Mouse (Mus musculus): ENCODE measurements around the gene Smg9. TPM values are rescaled to one million over a fixed set of nuclear protein-coding genes. Genes with fewer than 3 reads are reported as not detected.

The Smg9 gene
- polyA plus RNA-seq, 1 experiment: not detected

DNA sequence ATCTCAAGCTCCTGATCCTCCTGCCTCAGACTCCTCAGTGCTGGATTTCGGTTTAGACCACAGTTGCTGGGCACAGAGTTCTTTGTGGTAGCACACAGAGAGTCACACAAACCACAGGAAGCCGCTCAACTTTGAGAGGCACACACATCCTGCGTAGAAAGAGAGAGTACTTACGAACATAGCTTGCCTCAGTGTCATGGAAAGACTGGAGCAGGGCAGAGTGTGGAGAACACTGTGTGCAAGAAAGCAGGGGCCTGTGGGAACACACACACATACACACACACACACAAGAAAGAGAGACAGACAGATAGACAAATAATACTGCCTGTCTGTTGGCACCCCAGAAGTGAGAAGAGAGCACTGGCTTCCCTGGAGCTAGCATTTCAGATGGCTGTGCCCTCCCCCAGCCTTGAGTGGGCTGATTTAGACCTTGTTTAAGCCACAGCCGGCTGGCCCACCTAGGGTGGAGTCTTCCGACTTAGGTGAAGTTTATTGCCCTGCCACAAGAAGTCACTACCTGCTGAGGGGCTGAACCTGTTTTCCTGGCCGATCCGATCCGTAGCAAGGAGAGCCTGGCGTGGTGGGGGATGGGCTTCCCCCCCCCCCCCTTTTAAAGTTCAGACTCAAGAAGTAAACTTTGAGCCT, 58.4 kb downstream of the Smg9 start:
- H3K4me3 ChIP-seq (ENCODE audit: insufficient read depth, low read depth, low read length): no peak overlapping the region
- WGBS: 76% methylated on average over 10 of the region's 10 CpGs
- no peak overlapping the region for H3K27ac ChIP-seq (ENCODE audit: insufficient read depth, low read depth, low read length)
- no peak for TF ChIP-seq CTCF (IDR thresholded peaks at IDR 0.05; ENCODE audit: insufficient read depth, low read depth, low read length)
- no peak for TF ChIP-seq POLR2A (IDR thresholded peaks at IDR 0.05; ENCODE audit: insufficient read depth, low read depth, low read length)
- peaks cover 6% of the 10 kb centered on the region for H3K4me1 ChIP-seq (ENCODE audit: control insufficient read depth, insufficient read depth, low read length)

DNA sequence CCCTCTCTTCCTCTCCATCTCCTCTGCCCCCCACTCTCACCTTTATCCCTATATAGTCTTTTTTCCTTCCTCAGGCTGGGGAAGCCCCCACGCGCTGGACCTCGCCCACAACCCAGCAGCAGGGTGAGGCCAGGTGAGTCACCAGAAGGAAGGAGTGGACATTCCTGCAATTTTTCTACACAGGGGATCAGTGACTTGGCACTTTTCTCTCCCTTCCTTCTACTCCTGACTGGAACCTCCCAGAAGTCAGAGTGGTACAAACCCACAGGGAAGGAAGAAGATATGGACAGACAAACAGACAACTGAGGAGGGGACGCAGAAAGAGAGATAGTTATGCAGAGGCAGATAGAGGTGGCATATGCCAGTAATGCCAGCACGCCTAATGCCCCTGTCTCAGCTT, 60.0 kb downstream of the Smg9 start:
- Histone ChIP-seq H3K4me3 (ENCODE audit: insufficient read depth, low read depth, low read length) (no peak overlapping the region), H3K27ac (ENCODE audit: insufficient read depth, low read depth, low read length) (no peak overlapping the region), H3K4me1 (ENCODE audit: control insufficient read depth, insufficient read depth, low read length) (peaks cover 7% of the 10 kb centered on the region)
- TF ChIP-seq CTCF (IDR thresholded peaks at IDR 0.05; ENCODE audit: insufficient read depth, low read depth, low read length): no peak
- TF ChIP-seq POLR2A (IDR thresholded peaks at IDR 0.05; ENCODE audit: insufficient read depth, low read depth, low read length): no peak
- 90% methylated on average over 5 of the region's 5 CpGs for WGBS

DNA sequence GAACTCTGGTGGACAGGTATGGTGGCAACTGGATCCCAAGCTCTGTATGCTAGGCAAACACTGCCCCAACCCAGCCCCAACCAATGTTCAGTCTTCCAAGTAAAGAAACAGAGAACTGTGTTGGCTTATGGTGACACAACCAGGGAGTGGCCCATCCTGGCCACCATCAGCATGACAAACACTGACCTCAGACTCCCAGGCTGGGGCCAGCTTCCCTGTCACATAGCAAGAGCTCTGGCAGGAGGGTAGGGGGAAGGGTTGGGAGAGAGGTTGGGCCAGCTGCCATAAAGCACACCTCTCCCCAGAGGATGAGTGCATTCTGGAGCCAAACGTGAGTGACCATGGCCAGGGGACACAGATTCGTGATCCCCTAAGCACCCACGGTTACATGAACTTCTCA, 60.4 kb downstream of the Smg9 start:
- TF ChIP-seq CTCF (IDR thresholded peaks at IDR 0.05; ENCODE audit: insufficient read depth, low read depth, low read length) (no peak), POLR2A (IDR thresholded peaks at IDR 0.05; ENCODE audit: insufficient read depth, low read depth, low read length) (no peak)
- H3K4me3 ChIP-seq (ENCODE audit: insufficient read depth, low read depth, low read length): no peak overlapping the region
- WGBS: 69% methylated on average over 3 of the region's 3 CpGs
- H3K27ac ChIP-seq (ENCODE audit: insufficient read depth, low read depth, low read length): no peak overlapping the region
- peaks cover 7% of the 10 kb centered on the region for H3K4me1 ChIP-seq (ENCODE audit: control insufficient read depth, insufficient read depth, low read length)

- Histone ChIP-seq H3K27ac (ENCODE audit: insufficient read depth, low read depth, low read length) (no peak overlapping the region), H3K4me3 (ENCODE audit: insufficient read depth, low read depth, low read length) (no peak overlapping the region), H3K4me1 (ENCODE audit: control insufficient read depth, insufficient read depth, low read length) (peaks cover 7% of the 10 kb centered on the region)
- 51% methylated on average over 14 of the region's 14 CpGs for WGBS
- TF ChIP-seq POLR2A (IDR thresholded peaks at IDR 0.05; ENCODE audit: insufficient read depth, low read depth, low read length) (no peak), CTCF (IDR thresholded peaks at IDR 0.05; ENCODE audit: insufficient read depth, low read depth, low read length) (no peak)
Measured at GRCm38 (mm10) chr7:24461376-24462051, 62.1 kb downstream of the Smg9 start.

- TF ChIP-seq POLR2A (IDR thresholded peaks at IDR 0.05; ENCODE audit: insufficient read depth, low read depth, low read length) (no peak), CTCF (IDR thresholded peaks at IDR 0.05; ENCODE audit: insufficient read depth, low read depth, low read length) (no peak)
- peak within 1 kb of the TSS; percentile 18; the same call in 1 of the 2 replicates for H3K4me3 ChIP-seq (ENCODE audit: insufficient read depth, low read depth, low read length)
- peaks cover 7% of the 10 kb centered on the region for H3K4me1 ChIP-seq (ENCODE audit: control insufficient read depth, insufficient read depth, low read length)
- WGBS: 4% methylated on average over 27 of the region's 27 CpGs
- H3K27ac ChIP-seq (ENCODE audit: insufficient read depth, low read depth, low read length): no peak within 1 kb of the TSS
Measured at GRCm38 (mm10) chr7:24462388-24463319, 63.2 kb downstream of the Smg9 start, which contains the start of gene Plaur. TSS of gene Plaur (plus strand) at chr7:24462484.

DNA sequence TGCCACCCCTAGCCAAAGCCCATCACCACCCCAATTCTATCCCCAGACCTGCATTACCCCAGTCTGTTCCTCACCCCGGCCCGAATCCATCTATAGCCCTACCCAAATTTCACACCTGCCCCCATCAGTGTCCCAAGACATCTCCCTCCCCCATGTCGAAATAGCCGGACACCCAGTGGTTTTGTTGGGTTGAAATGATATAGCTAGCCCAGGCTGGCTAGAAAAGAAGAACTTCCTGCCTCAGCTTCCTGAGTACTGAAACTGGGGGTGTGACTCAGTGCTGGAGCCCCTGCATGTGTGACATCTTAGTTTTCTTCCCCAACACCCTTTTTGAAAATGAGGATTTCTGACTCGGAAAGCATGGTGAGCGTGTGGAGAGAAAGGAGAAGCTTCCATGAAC, 67.4 kb downstream of the Smg9 start:
- peaks cover 11% of the 10 kb centered on the region for H3K4me1 ChIP-seq (ENCODE audit: control insufficient read depth, insufficient read depth, low read length)
- H3K4me3 ChIP-seq (ENCODE audit: insufficient read depth, low read depth, low read length): no peak overlapping the region
- no peak overlapping the region for H3K27ac ChIP-seq (ENCODE audit: insufficient read depth, low read depth, low read length)
- no peak for TF ChIP-seq CTCF (IDR thresholded peaks at IDR 0.05; ENCODE audit: insufficient read depth, low read depth, low read length)
- 91% methylated on average over 6 of the region's 6 CpGs for WGBS

DNA sequence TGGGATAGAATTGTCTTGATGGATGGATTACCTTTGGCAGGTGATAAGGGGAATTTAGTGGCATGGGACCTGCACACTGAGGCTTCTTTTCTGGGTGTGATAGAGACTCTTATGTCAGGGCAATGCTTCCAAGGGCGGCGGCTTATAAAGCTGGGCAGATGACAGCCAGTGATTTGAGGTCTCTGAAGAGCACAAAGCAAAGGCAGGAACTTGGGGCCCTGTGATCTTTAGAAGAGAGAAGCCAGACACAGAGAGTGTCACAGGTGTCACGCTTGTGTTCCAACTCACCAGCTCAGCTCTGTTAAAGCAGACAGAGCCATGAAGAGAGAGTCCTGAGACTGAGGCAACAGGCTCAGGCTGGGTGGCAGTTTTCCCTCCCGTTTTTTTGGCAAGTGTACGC, 68.5 kb downstream of the Smg9 start:
- TF ChIP-seq CTCF (IDR thresholded peaks at IDR 0.05; ENCODE audit: insufficient read depth, low read depth, low read length) (no peak), POLR2A (IDR thresholded peaks at IDR 0.05; ENCODE audit: insufficient read depth, low read depth, low read length) (no peak)
- no peak overlapping the region for H3K27ac ChIP-seq (ENCODE audit: insufficient read depth, low read depth, low read length)
- H3K4me3 ChIP-seq (ENCODE audit: insufficient read depth, low read depth, low read length): no peak overlapping the region
- peaks cover 4% of the 10 kb centered on the region for H3K4me1 ChIP-seq (ENCODE audit: control insufficient read depth, insufficient read depth, low read length)
- WGBS: 86% methylated on average over 5 of the region's 5 CpGs

DNA sequence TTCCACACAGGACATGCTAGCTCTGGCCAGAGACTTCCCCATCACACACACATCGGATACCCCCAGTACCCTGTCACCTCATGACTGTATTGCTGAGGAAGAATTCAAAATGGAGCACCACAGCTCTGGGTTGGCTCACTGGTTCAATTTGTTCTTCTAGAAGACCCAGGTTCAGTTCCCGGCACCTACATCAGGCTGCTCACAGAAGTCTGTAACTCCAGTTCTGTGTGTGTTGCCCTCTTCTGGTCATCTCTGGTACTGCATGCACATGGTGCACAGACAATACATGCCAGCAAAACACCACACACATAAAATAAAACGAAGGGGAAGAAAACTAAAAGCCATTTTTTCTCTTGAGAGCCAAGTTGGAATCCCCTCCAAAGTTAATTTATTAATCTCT, 69.7 kb downstream of the Smg9 start:
- Histone ChIP-seq H3K27ac (ENCODE audit: insufficient read depth, low read depth, low read length) (no peak overlapping the region), H3K4me1 (ENCODE audit: control insufficient read depth, insufficient read depth, low read length) (peaks cover 5% of the 10 kb centered on the region), H3K4me3 (ENCODE audit: insufficient read depth, low read depth, low read length) (no peak overlapping the region)
- 79% methylated on average over 3 of the region's 3 CpGs for WGBS
- TF ChIP-seq POLR2A (IDR thresholded peaks at IDR 0.05; ENCODE audit: insufficient read depth, low read depth, low read length) (no peak), CTCF (IDR thresholded peaks at IDR 0.05; ENCODE audit: insufficient read depth, low read depth, low read length) (no peak)

DNA sequence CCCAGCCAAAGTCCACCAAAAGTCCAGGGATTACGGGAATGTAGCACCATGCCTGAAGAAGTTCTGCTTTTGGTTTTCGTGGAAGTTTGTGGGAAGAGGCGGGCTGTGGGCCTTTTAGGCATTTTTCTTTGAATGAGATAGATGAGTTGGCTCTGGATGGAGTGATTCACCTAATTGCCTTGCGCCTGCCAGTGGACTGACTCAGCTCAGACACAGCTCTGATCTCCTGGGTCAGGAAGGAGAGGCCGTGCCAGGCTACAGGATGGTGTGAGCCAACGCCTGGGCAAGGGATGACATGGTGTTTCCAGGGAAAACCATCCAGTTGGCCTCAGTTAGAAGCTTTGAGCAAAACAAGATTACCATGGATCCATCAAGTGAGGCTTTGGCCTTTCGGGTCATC, 70.9 kb downstream of the Smg9 start:
- no peak for TF ChIP-seq POLR2A (IDR thresholded peaks at IDR 0.05; ENCODE audit: insufficient read depth, low read depth, low read length)
- H3K4me1 ChIP-seq (ENCODE audit: control insufficient read depth, insufficient read depth, low read length): peaks cover 15% of the 10 kb centered on the region
- H3K27ac ChIP-seq (ENCODE audit: insufficient read depth, low read depth, low read length): no peak overlapping the region
- no peak overlapping the region for H3K4me3 ChIP-seq (ENCODE audit: insufficient read depth, low read depth, low read length)
- WGBS: 68% methylated on average over 7 of the region's 7 CpGs

Other genes with a start within 250 kb of the Smg9 start
- not detected in 2 replicates for gene Zfp114, start 224.6 kb upstream of the Smg9 start, polyA plus RNA-seq (2012; ENCODE audit: insufficient read depth, insufficient read length, low replicate concordance, missing spikeins)
- gene Zfp111, start 188.2 kb upstream of the Smg9 start, polyA plus RNA-seq (2012; ENCODE audit: insufficient read depth, insufficient read length, low replicate concordance, missing spikeins): not detected in 2 replicates
- not detected in 2 replicates for gene Zfp109, start 162.1 kb upstream of the Smg9 start, polyA plus RNA-seq (2012; ENCODE audit: insufficient read depth, insufficient read length, low replicate concordance, missing spikeins)
- gene Zfp108, start 144.8 kb upstream of the Smg9 start, polyA plus RNA-seq (2012; ENCODE audit: insufficient read depth, insufficient read length, low replicate concordance, missing spikeins): not detected in 2 replicates
- gene Zfp93, start 129.2 kb upstream of the Smg9 start, polyA plus RNA-seq (2012; ENCODE audit: insufficient read depth, insufficient read length, low replicate concordance, missing spikeins): not detected in 2 replicates
- gene Zfp61, start 98.4 kb upstream of the Smg9 start, polyA plus RNA-seq (2012; ENCODE audit: insufficient read depth, insufficient read length, low replicate concordance, missing spikeins): not detected in 2 replicates
- not detected in 2 replicates for gene Zfp94, start 83.0 kb upstream of the Smg9 start, polyA plus RNA-seq (2012; ENCODE audit: insufficient read depth, insufficient read length, low replicate concordance, missing spikeins)
- gene Tescl, start 65.7 kb upstream of the Smg9 start, polyA plus RNA-seq (2012; ENCODE audit: insufficient read depth, insufficient read length, low replicate concordance, missing spikeins): not detected in 2 replicates
- not detected in 2 replicates for gene Lypd5, start 50.4 kb upstream of the Smg9 start, polyA plus RNA-seq (2012; ENCODE audit: insufficient read depth, insufficient read length, low replicate concordance, missing spikeins)
- gene Kcnn4, start 29.4 kb upstream of the Smg9 start, polyA plus RNA-seq (2012; ENCODE audit: insufficient read depth, insufficient read length, low replicate concordance, missing spikeins): not detected in 2 replicates
- gene Irgc1, start 52.7 kb downstream of the Smg9 start, polyA plus RNA-seq (2012; ENCODE audit: insufficient read depth, insufficient read length, low replicate concordance, missing spikeins): not detected in 2 replicates
- gene Plaur, start 62.9 kb downstream of the Smg9 start, polyA plus RNA-seq (2012; ENCODE audit: insufficient read depth, insufficient read length, low replicate concordance, missing spikeins): not detected in 2 replicates
- not detected in 2 replicates for gene Cadm4, start 82.4 kb downstream of the Smg9 start, polyA plus RNA-seq (2012; ENCODE audit: insufficient read depth, insufficient read length, low replicate concordance, missing spikeins)
- not detected in 2 replicates for gene Zfp428, start 107.4 kb downstream of the Smg9 start, polyA plus RNA-seq (2012; ENCODE audit: insufficient read depth, insufficient read length, low replicate concordance, missing spikeins)
- not detected in 2 replicates for gene AC161166.1, start 112.8 kb downstream of the Smg9 start, polyA plus RNA-seq (2012; ENCODE audit: insufficient read depth, insufficient read length, low replicate concordance, missing spikeins)
- not detected in 2 replicates for gene Irgq, start 131.1 kb downstream of the Smg9 start, polyA plus RNA-seq (2012; ENCODE audit: insufficient read depth, insufficient read length, low replicate concordance, missing spikeins)
- not detected in 2 replicates for gene Pinlyp, start 146.5 kb downstream of the Smg9 start, polyA plus RNA-seq (2012; ENCODE audit: insufficient read depth, insufficient read length, low replicate concordance, missing spikeins)
- gene Xrcc1, start 146.7 kb downstream of the Smg9 start, polyA plus RNA-seq (2012; ENCODE audit: insufficient read depth, insufficient read length, low replicate concordance, missing spikeins): not detected in 2 replicates
- gene Ethe1, start 187.9 kb downstream of the Smg9 start, polyA plus RNA-seq (2012; ENCODE audit: insufficient read depth, insufficient read length, low replicate concordance, missing spikeins): not detected in 2 replicates
- not detected in 2 replicates for gene Zfp575, start 188.0 kb downstream of the Smg9 start, polyA plus RNA-seq (2012; ENCODE audit: insufficient read depth, insufficient read length, low replicate concordance, missing spikeins)
- not detected in 2 replicates for gene Phldb3, start 211.1 kb downstream of the Smg9 start, polyA plus RNA-seq (2012; ENCODE audit: insufficient read depth, insufficient read length, low replicate concordance, missing spikeins)
- gene Lypd3, start 236.9 kb downstream of the Smg9 start, polyA plus RNA-seq (2012; ENCODE audit: insufficient read depth, insufficient read length, low replicate concordance, missing spikeins): not detected in 2 replicates

Measured in olfactory bulb, adult 2 months (tissue).